Mouse (Mus musculus) forelimb bud, embryonic 11.5 days (tissue): ENCODE measurements at regions not wholly inside any gene's neighbourhood (a gene's known extent, or its start where the extent isn't known, plus 50 kb on each side); places are given as distances from the start of the nearest gene placed in this dataset.

Experiments used
- DNase-seq: peaks from one replicate; pipeline ENCODE4 v3.0.0-alpha.2; 2012; ENCODE audit warnings: low read depth, low spot score

DNA sequence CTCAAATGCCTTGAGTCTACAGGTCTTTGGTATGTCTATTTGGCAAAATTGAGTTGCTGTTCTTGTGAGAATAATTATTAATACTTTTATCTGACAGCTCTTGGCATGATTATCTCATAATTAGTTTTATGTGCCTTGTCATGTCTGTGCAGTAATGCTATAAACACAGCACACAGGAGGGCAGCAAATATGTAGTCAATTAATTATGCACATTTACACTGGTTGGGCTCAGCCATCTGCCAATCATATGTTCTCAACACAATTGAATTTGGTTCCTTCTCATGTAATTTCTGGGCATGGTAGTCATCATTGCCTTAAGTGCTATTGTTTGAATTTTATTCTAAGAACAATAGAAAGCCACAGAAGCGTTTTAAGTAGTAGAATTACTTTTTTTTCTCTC, 1650.7 kb upstream of the Tenm2 start:
- no peak for DNase-seq

DNA sequence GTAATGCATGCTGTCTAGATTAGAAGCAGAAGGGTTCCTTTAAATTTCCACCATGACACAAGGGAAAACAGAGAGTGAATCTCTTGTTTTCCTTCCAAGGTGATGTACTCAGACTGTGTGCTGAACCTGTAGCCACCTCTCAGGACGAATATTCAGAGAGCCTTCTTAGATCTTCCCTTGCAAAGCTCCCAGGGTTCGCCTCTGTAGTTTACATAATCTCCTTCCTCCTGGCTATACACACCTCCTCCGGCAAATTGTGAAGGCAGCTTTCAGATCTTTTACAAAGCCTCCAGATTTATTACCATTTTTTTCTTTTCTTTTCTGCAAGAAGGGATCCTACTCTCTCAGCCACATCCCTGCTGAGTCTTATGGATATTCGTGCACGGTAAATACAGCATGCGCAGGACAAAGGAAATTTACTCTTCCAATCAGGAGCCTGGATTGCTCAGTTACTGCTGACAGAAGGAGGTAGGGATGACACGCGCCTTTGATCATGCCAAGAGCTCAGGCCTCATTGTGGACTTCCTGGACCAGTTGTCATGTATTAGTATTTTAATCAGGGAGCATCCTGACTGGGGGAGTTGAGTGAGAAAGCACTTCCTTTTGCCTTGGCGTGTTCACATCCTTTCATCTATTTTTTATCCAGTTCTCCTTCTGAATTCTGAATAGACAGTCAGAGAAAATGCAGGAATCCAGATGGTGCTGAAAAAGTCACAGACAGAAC, 1626.0 kb upstream of the Tenm2 start:
- DNase-seq: no peak

DNA sequence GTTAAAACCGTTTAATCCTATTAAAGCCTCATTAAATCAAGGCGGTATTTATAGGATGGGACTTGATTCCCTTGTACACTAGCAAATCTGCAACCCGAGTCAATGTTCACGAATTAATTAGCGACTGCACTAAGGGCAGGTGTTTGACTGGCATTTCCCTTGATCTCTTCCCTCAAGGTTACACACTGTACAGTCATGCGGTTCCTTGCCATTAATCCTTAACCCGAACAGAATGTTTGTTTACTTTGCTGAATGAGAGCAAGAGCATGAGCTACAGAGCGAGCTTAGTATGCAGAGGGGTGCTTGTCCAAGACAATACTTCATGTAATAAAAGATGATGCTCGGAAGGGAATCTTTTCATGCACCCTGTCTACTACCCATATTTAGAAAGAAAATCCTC, 1620.9 kb upstream of the Tenm2 start:
- no peak for DNase-seq

DNA sequence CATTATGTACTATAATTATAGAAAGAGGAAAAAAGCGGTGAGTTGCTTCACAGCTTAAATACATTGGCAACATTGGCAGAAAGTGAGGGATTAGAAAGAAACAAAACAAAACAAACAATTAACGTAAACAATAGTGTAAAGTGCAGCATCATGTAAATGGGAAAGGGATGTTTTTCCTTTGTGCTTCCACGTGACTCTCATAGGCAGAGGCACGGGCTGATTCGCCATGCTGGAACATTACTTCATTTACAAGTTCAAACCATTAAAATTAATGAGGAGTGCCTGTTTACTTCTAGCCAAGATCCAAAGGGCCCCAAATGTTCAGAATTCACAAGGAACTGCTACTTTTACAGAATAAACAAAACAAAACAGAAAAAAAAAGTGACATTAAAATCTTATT, 1593.4 kb upstream of the Tenm2 start:
- peak; percentile 20 for DNase-seq

DNA sequence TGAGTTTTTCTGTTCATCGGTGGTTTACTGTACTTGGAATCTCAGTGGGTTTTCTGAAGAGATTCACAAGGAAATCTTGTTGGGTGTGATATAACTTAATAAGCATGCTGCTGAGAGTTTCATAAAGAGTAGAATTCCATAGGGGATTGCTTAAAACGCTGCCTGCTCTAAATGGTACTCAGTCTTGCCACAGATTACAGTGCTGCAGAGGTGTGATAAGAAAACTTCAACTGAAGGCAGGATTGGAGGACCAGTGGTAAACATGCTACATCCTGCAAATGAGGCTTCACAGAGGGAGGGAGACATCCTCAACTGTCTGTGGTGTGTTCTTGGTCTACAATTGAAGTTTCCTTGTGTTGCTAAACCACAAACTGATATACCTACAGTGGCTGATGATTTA, 1592.6 kb upstream of the Tenm2 start:
- DNase-seq: no peak

DNA sequence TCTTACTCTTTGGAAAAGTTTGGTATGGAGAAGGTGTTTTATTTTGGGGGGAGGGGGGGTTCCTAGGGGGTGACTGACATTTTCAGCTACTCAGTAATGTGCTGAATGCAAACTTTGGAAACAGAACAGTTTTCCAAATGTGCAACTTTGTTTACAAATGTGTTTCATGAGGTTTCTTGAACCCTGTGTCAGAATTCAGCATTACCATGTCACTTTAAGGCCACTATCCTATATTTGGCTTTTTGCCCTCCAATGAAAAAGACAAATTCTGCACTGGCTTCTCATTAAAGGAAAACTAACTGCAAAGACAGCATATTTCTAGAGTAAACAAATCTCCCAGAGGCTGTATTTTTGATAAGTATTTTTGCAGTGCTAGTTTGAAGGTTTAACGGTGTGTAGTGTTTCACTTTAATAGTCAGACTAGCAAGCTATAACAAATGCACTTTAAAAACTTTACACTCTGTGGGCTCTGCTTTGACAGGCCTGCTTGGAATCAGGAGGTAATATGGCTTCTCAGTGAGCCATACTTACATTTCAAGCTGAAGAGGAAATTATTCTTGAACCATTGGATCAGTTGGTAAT, 1589.5 kb upstream of the Tenm2 start:
- no peak for DNase-seq

DNA sequence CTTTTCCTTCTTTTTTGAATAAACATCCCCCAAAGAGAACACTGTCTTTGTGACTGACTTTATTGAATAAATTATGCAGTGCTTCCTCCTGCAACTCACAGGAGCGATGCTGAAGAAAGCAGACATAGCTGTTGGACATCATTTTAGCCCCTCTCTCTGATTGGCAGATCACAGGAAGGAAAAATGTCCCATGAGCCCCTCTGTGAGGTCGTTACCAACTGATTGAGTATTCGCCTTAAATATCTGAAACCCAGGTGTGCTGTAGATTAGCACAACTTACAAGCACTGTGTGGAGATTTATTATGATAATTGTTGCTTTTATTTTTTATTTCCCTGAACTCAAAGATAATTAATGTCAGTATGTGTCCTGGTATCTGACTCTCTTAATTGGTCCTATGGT, 1582.4 kb upstream of the Tenm2 start:
- no peak for DNase-seq

DNA sequence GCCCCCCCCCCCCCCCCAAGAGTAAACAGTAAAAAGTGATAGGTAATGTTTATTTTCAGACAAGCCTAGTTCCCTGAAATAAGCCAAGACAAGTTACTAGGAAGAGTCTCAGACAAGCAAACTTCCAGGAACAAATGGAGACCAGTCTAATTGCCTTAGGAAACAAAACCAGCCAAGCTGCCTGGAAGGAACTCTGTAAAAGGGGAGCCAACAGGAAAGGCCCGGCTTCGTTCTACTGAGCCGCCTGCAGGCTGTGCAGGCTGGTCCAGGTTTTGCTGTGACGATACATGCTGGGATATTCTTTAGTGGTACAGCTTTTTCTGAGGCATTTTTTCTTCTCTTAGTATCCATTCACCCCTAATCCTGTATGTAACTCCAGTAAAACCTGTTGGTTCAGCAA, 1547.8 kb upstream of the Tenm2 start:
- DNase-seq: no peak

DNA sequence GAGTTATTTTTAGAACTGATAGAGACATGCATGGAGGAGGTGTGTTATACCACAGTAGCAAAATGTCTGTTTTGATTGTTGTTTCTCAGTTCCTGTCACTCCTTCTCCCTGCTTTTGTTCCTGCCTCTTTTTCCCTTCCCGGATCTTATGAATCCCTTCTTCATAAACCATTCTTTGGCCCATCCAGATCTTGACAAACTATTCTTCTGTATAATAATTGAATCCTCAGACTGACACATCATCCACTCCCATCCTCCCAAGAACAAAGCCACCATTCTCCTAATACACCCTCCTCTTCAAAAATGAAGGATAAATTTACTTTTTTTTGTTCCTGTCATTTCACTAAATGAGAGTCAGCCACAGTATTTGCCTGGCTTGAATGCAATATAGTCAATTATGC, 1543.8 kb upstream of the Tenm2 start:
- no peak for DNase-seq

DNA sequence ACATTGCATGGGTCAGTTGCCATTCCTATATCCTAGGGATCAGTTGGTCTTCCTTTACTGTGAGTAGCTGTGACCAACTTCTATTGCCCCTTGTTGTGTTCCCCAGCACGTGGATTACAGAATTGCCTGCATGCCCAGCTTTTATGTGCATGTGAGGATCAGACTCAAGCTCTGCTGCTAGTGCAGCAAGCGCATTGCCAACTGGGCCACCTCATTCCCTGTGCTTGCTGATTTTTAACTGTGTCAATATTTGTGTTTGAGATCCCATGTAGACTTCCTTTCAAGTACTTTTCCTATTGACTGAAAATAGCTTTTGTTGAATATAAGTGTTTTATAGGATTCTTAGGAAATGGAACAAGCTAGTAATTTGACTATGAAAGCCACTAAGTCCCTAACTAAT, 1526.5 kb upstream of the Tenm2 start:
- DNase-seq: no peak

DNA sequence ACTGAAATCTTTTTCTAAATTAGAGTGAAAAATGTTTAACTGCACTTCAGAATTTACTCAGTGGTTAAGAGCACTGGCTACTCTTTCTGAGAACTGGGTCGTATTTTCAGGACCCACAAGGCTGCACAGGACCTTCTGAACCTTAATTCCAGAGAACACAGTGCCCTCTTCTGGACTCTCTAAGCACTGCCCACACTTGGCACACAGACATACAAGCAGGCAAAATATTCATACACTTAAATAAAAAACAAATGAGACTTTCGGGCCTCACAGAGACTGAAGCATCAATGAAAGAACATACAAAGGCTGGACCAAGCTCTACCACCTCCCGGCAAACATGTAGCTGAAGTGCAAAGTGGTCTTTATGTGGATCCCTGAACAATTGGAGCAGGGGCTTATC, 1511.8 kb upstream of the Tenm2 start:
- DNase-seq: peak; percentile 40

DNA sequence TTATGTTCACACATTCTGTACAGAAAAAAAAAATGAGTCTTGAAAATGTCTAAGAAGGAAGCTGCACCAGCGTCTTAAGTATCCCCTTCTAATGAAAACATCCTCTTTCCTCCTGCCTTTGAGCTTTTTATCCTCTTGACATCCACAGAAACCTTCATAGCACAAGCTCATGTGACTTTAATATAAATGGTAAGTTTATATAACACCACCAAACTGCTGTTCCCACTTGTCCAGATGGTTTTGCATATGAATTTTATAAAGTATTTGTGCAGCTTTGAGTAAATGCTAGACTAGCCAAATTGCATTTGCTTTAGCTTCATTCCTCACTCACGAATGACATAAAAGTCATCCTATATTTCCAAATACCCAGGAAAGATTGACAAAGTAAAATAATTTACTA, 1493.3 kb upstream of the Tenm2 start:
- no peak for DNase-seq

DNA sequence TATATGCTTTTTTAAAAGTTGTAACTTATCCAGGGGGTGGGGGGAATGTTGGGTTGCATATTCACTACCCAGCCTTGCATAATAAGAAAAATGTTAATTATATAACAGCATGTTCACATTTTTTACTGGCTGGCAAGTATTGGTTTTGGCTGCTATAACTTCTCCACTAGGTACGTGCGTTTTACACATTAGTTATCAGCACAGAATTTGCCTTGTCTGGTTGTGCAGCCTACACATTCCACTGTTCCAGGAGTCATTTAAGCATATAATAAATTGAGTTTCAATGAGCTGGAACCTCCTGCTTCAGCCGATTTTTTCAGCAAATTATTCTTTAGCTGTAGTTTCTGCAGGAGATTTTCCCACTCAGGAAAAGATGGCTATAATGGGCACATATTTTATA, 1479.9 kb upstream of the Tenm2 start:
- no peak for DNase-seq

DNA sequence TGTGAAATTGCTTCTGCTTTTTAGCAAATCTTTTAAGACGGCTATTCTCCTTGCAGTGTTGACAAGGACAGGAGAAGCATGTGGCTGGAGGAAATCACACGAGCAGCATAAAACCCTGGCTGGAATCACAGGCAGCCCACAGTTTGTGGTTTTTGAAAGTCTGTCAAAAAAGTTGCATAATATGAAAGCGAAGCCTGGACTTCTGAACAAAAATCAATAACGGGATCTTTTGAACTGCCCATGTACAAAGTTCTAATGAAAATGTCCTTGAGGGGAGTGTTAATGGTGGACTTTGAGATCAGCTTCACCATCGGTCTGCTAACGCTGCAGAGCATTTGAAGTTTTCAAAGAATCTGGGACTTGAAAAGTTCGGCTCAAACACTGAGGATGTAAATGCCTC, 1445.5 kb upstream of the Tenm2 start:
- no peak for DNase-seq

DNA sequence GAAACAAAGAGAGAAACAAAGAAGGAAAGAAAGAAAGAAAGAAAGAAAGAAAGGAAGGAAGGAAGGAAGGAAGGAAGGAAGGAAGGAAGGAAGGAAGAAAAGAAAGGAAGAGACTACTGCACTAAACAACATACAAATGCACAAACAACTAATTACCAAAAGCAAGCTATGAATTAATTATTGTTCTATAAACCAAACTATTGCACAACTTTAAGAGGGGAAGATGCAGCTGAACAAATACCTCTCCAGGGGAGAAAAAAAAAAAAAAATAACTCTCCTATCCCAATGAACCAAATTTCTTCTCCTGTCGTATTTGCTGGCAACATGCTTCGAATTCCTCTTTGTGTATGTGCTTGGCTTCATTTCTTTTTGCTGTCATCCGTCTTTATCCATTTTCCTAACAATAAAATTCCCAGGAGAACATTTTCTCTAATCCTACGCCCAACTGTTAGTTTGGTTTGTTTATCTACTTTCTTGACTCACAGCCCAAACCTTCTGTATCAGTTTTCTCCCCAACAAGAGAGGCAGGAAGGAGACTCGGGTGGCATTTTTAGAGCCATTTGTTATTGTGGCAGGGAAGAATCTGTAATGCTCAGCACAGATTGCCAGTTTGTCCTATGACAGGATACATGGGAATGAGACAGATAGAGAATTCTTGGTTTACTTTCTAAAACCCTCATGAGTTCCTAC, 1437.7 kb upstream of the Tenm2 start:
- no peak for DNase-seq
